Mouse (Mus musculus) cerebellum, adult 2 months (tissue): Measurements from ENCODE around the gene Ccnl2.

Source experiments
- CTCF ChIP-seq: fragments of 200-500 bp; IDR thresholded peaks from 2 replicates; pipeline ENCODE4 v1.5.1; 2011; ENCODE audit warnings: low read depth, mild to moderate bottlenecking, control low read depth, low read length, moderate library complexity, borderline replicate concordance; ENCODE audit not compliant: insufficient read depth
- POLR2A ChIP-seq: fragments of 200-500 bp; IDR thresholded peaks from 2 replicates; pipeline ENCODE4 v1.6.1; 2011; ENCODE audit warnings: low read length, control low read depth, borderline replicate concordance; ENCODE audit not compliant: insufficient read depth

- TF ChIP-seq POLR2A (no peak), CTCF (no peak)
Observed at GRCm38 (mm10) chr4:155868614-155869298, 56.5 kb downstream of the Ccnl2 start.
